Mouse (Mus musculus) fat pad, adult 2 months (tissue): ENCODE results near the gene Olfr452.

ENCODE experiments used
- DNase-seq: peaks from one replicate; pipeline ENCODE4 v3.0.0-alpha.2; 2011; ENCODE audit warnings: low read depth, low spot score; ENCODE audit errors: extremely low read depth

Gene Olfr452

GRCm38 (mm10) chr6:42784793-42785192, at the start of gene Olfr452:
Olfr452 (plus strand) TSS chr6:42785093.
- no peak for DNase-seq

GRCm38 (mm10) chr6:42739071-42739470, 45.8 kb upstream of the Olfr452 start, which contains the start of gene Olfr453:
Olfr453 (plus strand) TSS chr6:42739371.
- DNase-seq = no peak

- no peak for DNase-seq
Measured at GRCm38 (mm10) chr6:42742303-42742702, 42.6 kb upstream of the Olfr452 start.

GRCm38 (mm10) chr6:42747846-42748245, 37.0 kb upstream of the Olfr452 start:
- no peak for DNase-seq

GRCm38 (mm10) chr6:42756104-42756503, 28.8 kb upstream of the Olfr452 start, which contains the start of gene Olfr38:
Olfr38 (plus strand) TSS chr6:42756404.
- DNase-seq = no peak

GRCm38 (mm10) chr6:42777066-42777465, 7.8 kb upstream of the Olfr452 start:
- no peak for DNase-seq

- DNase-seq = no peak
Measured at GRCm38 (mm10) chr6:42790247-42790948, 5.5 kb downstream of the Olfr452 start.

GRCm38 (mm10) chr6:42790949-42791556, 6.2 kb downstream of the Olfr452 start:
- DNase-seq = no peak

- no peak for DNase-seq
Measured at GRCm38 (mm10) chr6:42794982-42795381, 10.1 kb downstream of the Olfr452 start.

- no peak for DNase-seq
Measured at GRCm38 (mm10) chr6:42811639-42812038, 26.7 kb downstream of the Olfr452 start, which contains the start of gene Olfr450. Olfr450 (plus strand) TSS chr6:42811939.

GRCm38 (mm10) chr6:42834084-42834483, 49.2 kb downstream of the Olfr452 start, which contains the start of gene Olfr449:
Olfr449 (plus strand) TSS chr6:42834384.
- no peak for DNase-seq
